Mouse (Mus musculus) skeletal muscle tissue, adult 2 months (tissue): ENCODE results near the gene Rnaset2a.
A peak's percentile ranks its signal among the peaks of the same experiment; 100 is the strongest.
"Not testable (repeated sequence)": the region's sequence is repeated elsewhere in the genome, so short reads cannot be mapped to it uniquely, and the experiment has no call there.

Source experiments
- DNase-seq: peaks from one replicate; pipeline ENCODE4 v3.0.0-alpha.2; 2012; ENCODE audit warnings: low read depth, low spot score

Gene Rnaset2a

GRCm38 (mm10) chr17:8138116-8138515 is 9.8 kb downstream of the Rnaset2a start:
- DNase-seq, result not testable (repeated sequence)

- not testable (repeated sequence) for DNase-seq
Observed at GRCm38 (mm10) chr17:8130849-8131248, 17.0 kb downstream of the Rnaset2a start.

GRCm38 (mm10) chr17:8129578-8129977 is 18.3 kb downstream of the Rnaset2a start:
- not testable (repeated sequence) for DNase-seq

- DNase-seq, result not testable (repeated sequence)
Observed at GRCm38 (mm10) chr17:8128326-8128993, 19.4 kb downstream of the Rnaset2a start.

GRCm38 (mm10) chr17:8124586-8124985 is 23.3 kb downstream of the Rnaset2a start:
- not testable (repeated sequence) for DNase-seq

GRCm38 (mm10) chr17:8122974-8123373 is 24.9 kb downstream of the Rnaset2a start:
- not testable (repeated sequence) for DNase-seq

GRCm38 (mm10) chr17:8116928-8117327 is 31.0 kb downstream of the Rnaset2a start:
- not testable (repeated sequence) for DNase-seq

GRCm38 (mm10) chr17:8116378-8116777 is 31.5 kb downstream of the Rnaset2a start:
- DNase-seq, result peak; percentile 2

- not testable (repeated sequence) for DNase-seq
Observed at GRCm38 (mm10) chr17:8112199-8112598, 35.7 kb downstream of the Rnaset2a start.

- DNase-seq, result not testable (repeated sequence)
Observed at GRCm38 (mm10) chr17:8101297-8101609, 46.6 kb downstream of the Rnaset2a start.

GRCm38 (mm10) chr17:8100405-8101296 is 47.2 kb downstream of the Rnaset2a start:
- not testable (repeated sequence) for DNase-seq

- not testable (repeated sequence) for DNase-seq
Observed at GRCm38 (mm10) chr17:8096199-8096598, 51.7 kb downstream of the Rnaset2a start.

GRCm38 (mm10) chr17:8095653-8096052 is 52.2 kb downstream of the Rnaset2a start:
- DNase-seq, result not testable (repeated sequence)

GRCm38 (mm10) chr17:8092537-8093526 is 55.1 kb downstream of the Rnaset2a start:
- DNase-seq, result not testable (repeated sequence)

GRCm38 (mm10) chr17:8091320-8091719 is 56.6 kb downstream of the Rnaset2a start:
- DNase-seq, result not testable (repeated sequence)

- not testable (repeated sequence) for DNase-seq
Observed at GRCm38 (mm10) chr17:8069847-8070246, 78.0 kb downstream of the Rnaset2a start.
